Mouse (Mus musculus): ENCODE data around the gene Fuz. TPM values are rescaled to one million over a fixed set of nuclear protein-coding genes. Genes with fewer than 3 reads are reported as not detected.
A peak's percentile ranks its signal among the peaks of the same experiment; 100 is the strongest.

Fuz gene
- polyA plus RNA-seq, 1 experiment = 17.1 TPM

DNA sequence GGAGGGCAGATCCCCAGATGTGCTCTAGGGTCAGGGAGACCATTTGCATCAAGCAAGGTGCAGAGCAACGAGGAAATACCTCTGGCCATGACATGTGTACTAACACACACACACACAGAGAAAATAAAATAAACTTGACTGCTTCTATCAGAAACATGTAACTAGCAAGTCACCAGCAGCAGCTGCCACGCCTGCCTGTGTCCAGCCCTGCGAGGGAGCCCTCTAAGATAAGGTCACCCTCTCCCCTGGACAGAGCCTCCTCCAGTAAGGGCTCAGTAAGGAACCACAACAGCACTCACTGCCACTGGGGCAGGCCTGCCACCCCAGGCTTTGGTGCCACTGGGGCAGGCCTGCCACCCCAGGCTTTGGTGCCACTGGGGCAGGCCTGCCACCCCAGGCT, 22.3 kb downstream of the Fuz start:
- Histone ChIP-seq H3K27ac (replicated peaks; ENCODE audit: low read depth, low read length) (no peak overlapping the region), H3K4me1 (ENCODE audit: control insufficient read depth, insufficient read depth, insufficient read length, low read length) (0 out of 2 replicates have a peak, but pooled peaks cover 2% of the 10 kb centered on the region), H3K4me3 (ENCODE audit: insufficient read depth, low read depth, low read length) (no peak overlapping the region)

GRCm38 (mm10) chr7:44919127-44919526, 23.2 kb downstream of the Fuz start:
- Histone ChIP-seq H3K4me3 (ENCODE audit: insufficient read depth, low read depth, low read length) (no peak overlapping the region), H3K27ac (replicated peaks; ENCODE audit: low read depth, low read length) (no peak overlapping the region)

DNA sequence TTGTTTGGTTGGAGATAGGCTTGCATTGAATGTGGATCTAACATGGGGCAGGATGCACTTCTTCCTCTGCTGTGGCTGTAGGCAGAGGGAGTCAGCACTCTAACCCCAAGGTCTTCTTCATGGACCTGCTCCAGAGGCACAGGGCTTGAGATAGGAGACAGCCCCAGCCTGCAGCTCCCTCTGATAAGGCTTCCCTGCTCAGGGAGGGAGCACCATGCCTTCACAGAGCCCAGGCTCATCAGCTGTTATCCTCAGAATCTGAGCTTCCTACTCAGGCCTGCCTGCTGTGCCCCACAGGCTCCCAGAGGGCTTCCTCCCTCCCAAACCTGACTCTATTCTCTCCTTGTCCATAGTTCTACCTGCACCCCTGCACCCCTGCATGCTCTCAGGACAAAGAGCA, 26.7 kb downstream of the Fuz start:
- H3K4me3 ChIP-seq (ENCODE audit: insufficient read depth, low read depth, low read length) = no peak overlapping the region
- 0 out of 2 replicates have a peak, but pooled peaks cover 2% of the 10 kb centered on the region for H3K4me1 ChIP-seq (ENCODE audit: control insufficient read depth, insufficient read depth, insufficient read length, low read length)
- H3K27ac ChIP-seq (replicated peaks; ENCODE audit: low read depth, low read length) = no peak overlapping the region

More at GRCm38 (mm10) chr7:44919127-44919526, 23.2 kb downstream of the Fuz start:
- 0 out of 2 replicates have a peak, but pooled peaks cover 2% of the 10 kb centered on the region for H3K4me1 ChIP-seq (ENCODE audit: control insufficient read depth, insufficient read depth, insufficient read length, low read length)

GRCm38 (mm10) chr7:44925468-44925867, 29.6 kb downstream of the Fuz start:
- no peak overlapping the region for H3K27ac ChIP-seq (replicated peaks; ENCODE audit: low read depth, low read length)

GRCm38 (mm10) chr7:44928570-44928969, 32.7 kb downstream of the Fuz start:
- peak overlapping the region; percentile 90 for H3K4me3 ChIP-seq (ENCODE audit: insufficient read depth, low read depth, low read length)
- peak overlapping the region; percentile 85; the same call in 1 of the 2 replicates for H3K27ac ChIP-seq (replicated peaks; ENCODE audit: low read depth, low read length)
- H3K4me1 ChIP-seq (ENCODE audit: control insufficient read depth, insufficient read depth, insufficient read length, low read length) = peaks cover 11% of the 10 kb centered on the region; the same call in 1 of the 2 replicates

More at GRCm38 (mm10) chr7:44925468-44925867, 29.6 kb downstream of the Fuz start:
- H3K4me1 ChIP-seq (ENCODE audit: control insufficient read depth, insufficient read depth, insufficient read length, low read length) = peaks cover 11% of the 10 kb centered on the region; the same call in 1 of the 2 replicates
- no peak overlapping the region for H3K4me3 ChIP-seq (ENCODE audit: insufficient read depth, low read depth, low read length)

GRCm38 (mm10) chr7:44929204-44930151, 33.6 kb downstream of the Fuz start, which contains the start of gene Ap2a1:
Gene Ap2a1 (minus strand): TSS chr7:44929496.
- Histone ChIP-seq H3K4me3 (ENCODE audit: insufficient read depth, low read depth, low read length) (peak within 1 kb of the TSS; percentile 90), H3K27ac (replicated peaks; ENCODE audit: low read depth, low read length) (peak within 1 kb of the TSS; percentile 85), H3K4me1 (ENCODE audit: control insufficient read depth, insufficient read depth, insufficient read length, low read length) (peaks cover 11% of the 10 kb centered on the region; the same call in 1 of the 2 replicates)

GRCm38 (mm10) chr7:44938680-44939079, 42.8 kb downstream of the Fuz start:
- Histone ChIP-seq H3K4me1 (ENCODE audit: control insufficient read depth, insufficient read depth, insufficient read length, low read length) (no peaks in the 10 kb centered on the region), H3K27ac (replicated peaks; ENCODE audit: low read depth, low read length) (no peak overlapping the region), H3K4me3 (ENCODE audit: insufficient read depth, low read depth, low read length) (no peak overlapping the region)

GRCm38 (mm10) chr7:44942904-44943303, 47.0 kb downstream of the Fuz start, which contains the start of gene Tsks:
Gene Tsks (plus strand): TSS chr7:44943204.
- Histone ChIP-seq H3K4me3 (ENCODE audit: insufficient read depth, low read depth, low read length) (no peak within 1 kb of the TSS), H3K27ac (replicated peaks; ENCODE audit: low read depth, low read length) (no peak within 1 kb of the TSS), H3K4me1 (ENCODE audit: control insufficient read depth, insufficient read depth, insufficient read length, low read length) (no peaks in the 10 kb centered on the region)

- H3K27ac ChIP-seq (replicated peaks; ENCODE audit: low read depth, low read length) = no peak overlapping the region
- no peaks in the 10 kb centered on the region for H3K4me1 ChIP-seq (ENCODE audit: control insufficient read depth, insufficient read depth, insufficient read length, low read length)
- H3K4me3 ChIP-seq (ENCODE audit: insufficient read depth, low read depth, low read length) = no peak overlapping the region
Measured at GRCm38 (mm10) chr7:44949922-44950321, 54.0 kb downstream of the Fuz start.

DNA sequence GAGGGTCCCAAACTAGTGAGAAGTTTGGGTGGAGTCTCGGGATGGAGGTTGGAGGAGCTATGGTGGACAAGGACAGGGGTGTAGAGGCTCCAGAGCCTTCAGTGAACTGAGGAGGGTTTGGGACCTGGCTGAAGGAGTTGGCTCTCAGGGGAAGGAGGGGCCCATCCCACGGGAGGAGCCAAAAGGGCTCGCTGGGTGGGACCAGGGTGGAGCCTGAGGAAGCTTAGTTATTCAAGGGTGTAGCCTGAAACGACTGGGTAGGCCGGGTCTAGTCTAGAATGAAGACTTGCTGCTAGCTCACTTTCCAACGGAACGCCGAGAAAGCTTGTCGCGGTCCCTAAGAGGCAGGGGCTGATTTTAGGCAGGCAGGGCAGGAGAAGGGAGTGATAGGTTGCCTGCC, 56.1 kb downstream of the Fuz start:
- no peaks in the 10 kb centered on the region for H3K4me1 ChIP-seq (ENCODE audit: control insufficient read depth, insufficient read depth, insufficient read length, low read length)
- H3K27ac ChIP-seq (replicated peaks; ENCODE audit: low read depth, low read length) = 0 out of 2 replicates have a peak overlapping the region, but pooled peaks have one; percentile 12
- H3K4me3 ChIP-seq (ENCODE audit: insufficient read depth, low read depth, low read length) = peak overlapping the region; percentile 86

Other genes starting within 250 kb of the Fuz start
- gene Myh14, start 225.2 kb upstream of the Fuz start, polyA plus RNA-seq (2012; ENCODE audit: insufficient read depth, insufficient read length, missing spikeins) = 6.8 and 7.3 TPM in 2 replicates
- not detected in 2 replicates for gene Izumo2, start 187.3 kb upstream of the Fuz start, polyA plus RNA-seq (2012; ENCODE audit: insufficient read depth, insufficient read length, missing spikeins)
- 10.9 and 19.7 TPM in 2 replicates for gene Vrk3, start 147.7 kb upstream of the Fuz start, polyA plus RNA-seq (2012; ENCODE audit: insufficient read depth, insufficient read length, missing spikeins)
- not detected in 2 replicates for gene Zfp473, start 145.0 kb upstream of the Fuz start, polyA plus RNA-seq (2012; ENCODE audit: insufficient read depth, insufficient read length, missing spikeins)
- 8.2 and 17.3 TPM in 2 replicates for gene Nup62, start 80.0 kb upstream of the Fuz start, polyA plus RNA-seq (2012; ENCODE audit: insufficient read depth, insufficient read length, missing spikeins)
- 0.54 and 1.2 TPM in 2 replicates for gene Il4i1, start 79.7 kb upstream of the Fuz start, polyA plus RNA-seq (2012; ENCODE audit: insufficient read depth, insufficient read length, missing spikeins)
- 252 and 500 TPM in 2 replicates for gene Atf5, start 79.4 kb upstream of the Fuz start, polyA plus RNA-seq (2012; ENCODE audit: insufficient read depth, insufficient read length, missing spikeins)
- 42.8 and 49.8 TPM in 2 replicates for gene Akt1s1, start 47.1 kb upstream of the Fuz start, polyA plus RNA-seq (2012; ENCODE audit: insufficient read depth, insufficient read length, missing spikeins)
- gene Tbc1d17, start 47.0 kb upstream of the Fuz start, polyA plus RNA-seq (2012; ENCODE audit: insufficient read depth, insufficient read length, missing spikeins) = 24.5 and 28.2 TPM in 2 replicates
- gene Pnkp, start 38.9 kb upstream of the Fuz start, polyA plus RNA-seq (2012; ENCODE audit: insufficient read depth, insufficient read length, missing spikeins) = 15.7 and 20.2 TPM in 2 replicates
- gene Ptov1, start 26.3 kb upstream of the Fuz start, polyA plus RNA-seq (2012; ENCODE audit: insufficient read depth, insufficient read length, missing spikeins) = 68.5 and 73.6 TPM in 2 replicates
- gene Med25, start 3.4 kb upstream of the Fuz start, polyA plus RNA-seq (2012; ENCODE audit: insufficient read depth, insufficient read length, missing spikeins) = 21.6 and 21.8 TPM in 2 replicates
- gene Ap2a1, start 33.4 kb downstream of the Fuz start, polyA plus RNA-seq (2012; ENCODE audit: insufficient read depth, insufficient read length, missing spikeins) = 21.5 and 23.0 TPM in 2 replicates
- not detected in 2 replicates for gene Tsks, start 47.1 kb downstream of the Fuz start, polyA plus RNA-seq (2012; ENCODE audit: insufficient read depth, insufficient read length, missing spikeins)
- 0.58 and 0.75 TPM in 2 replicates for gene Cpt1c, start 78.8 kb downstream of the Fuz start, polyA plus RNA-seq (2012; ENCODE audit: insufficient read depth, insufficient read length, missing spikeins)
- 47.1 and 73.7 TPM in 2 replicates for gene Prmt1, start 90.5 kb downstream of the Fuz start, polyA plus RNA-seq (2012; ENCODE audit: insufficient read depth, insufficient read length, missing spikeins)
- gene Irf3, start 101.6 kb downstream of the Fuz start, polyA plus RNA-seq (2012; ENCODE audit: insufficient read depth, insufficient read length, missing spikeins) = 40.8 and 41.4 TPM in 2 replicates
- gene Bcl2l12, start 102.6 kb downstream of the Fuz start, polyA plus RNA-seq (2012; ENCODE audit: insufficient read depth, insufficient read length, missing spikeins) = 8.9 and 9.1 TPM in 2 replicates
- 26.3 and 27.5 TPM in 2 replicates for gene Scaf1, start 120.3 kb downstream of the Fuz start, polyA plus RNA-seq (2012; ENCODE audit: insufficient read depth, insufficient read length, missing spikeins)
- 76.5 and 82.6 TPM in 2 replicates for gene Rras, start 121.9 kb downstream of the Fuz start, polyA plus RNA-seq (2012; ENCODE audit: insufficient read depth, insufficient read length, missing spikeins)
- 4.8 and 5.4 TPM in 2 replicates for gene Prr12, start 156.8 kb downstream of the Fuz start, polyA plus RNA-seq (2012; ENCODE audit: insufficient read depth, insufficient read length, missing spikeins)
- 24.3 and 26.8 TPM in 2 replicates for gene Nosip, start 166.3 kb downstream of the Fuz start, polyA plus RNA-seq (2012; ENCODE audit: insufficient read depth, insufficient read length, missing spikeins)
- gene Prrg2, start 166.6 kb downstream of the Fuz start, polyA plus RNA-seq (2012; ENCODE audit: insufficient read depth, insufficient read length, missing spikeins) = 17.2 and 33.8 TPM in 2 replicates
- 12.7 and 16.4 TPM in 2 replicates for gene Rcn3, start 196.1 kb downstream of the Fuz start, polyA plus RNA-seq (2012; ENCODE audit: insufficient read depth, insufficient read length, missing spikeins)
- 167 and 170 TPM in 2 replicates for gene Fcgrt, start 207.8 kb downstream of the Fuz start, polyA plus RNA-seq (2012; ENCODE audit: insufficient read depth, insufficient read length, missing spikeins)
- 1,258 and 1,344 TPM in 2 replicates for gene Rps11, start 228.4 kb downstream of the Fuz start, polyA plus RNA-seq (2012; ENCODE audit: insufficient read depth, insufficient read length, missing spikeins)
- gene Rpl13a, start 232.7 kb downstream of the Fuz start, polyA plus RNA-seq (2012; ENCODE audit: insufficient read depth, insufficient read length, missing spikeins) = 1,142 and 1,278 TPM in 2 replicates
- not detected in 2 replicates for gene Gm45713, start 240.2 kb downstream of the Fuz start, polyA plus RNA-seq (2012; ENCODE audit: insufficient read depth, insufficient read length, missing spikeins)
- gene Flt3l, start 240.4 kb downstream of the Fuz start, polyA plus RNA-seq (2012; ENCODE audit: insufficient read depth, insufficient read length, missing spikeins) = 5.9 and 6.8 TPM in 2 replicates

All from brown adipose tissue, adult 24 weeks (tissue).